Mouse (Mus musculus): Measurements from ENCODE around the gene Slc4a1ap. TPM values are rescaled to one million over a fixed set of nuclear protein-coding genes. Genes with fewer than 3 reads are reported as not detected.
"Not testable (repeated sequence)": the region's sequence is repeated elsewhere in the genome, so short reads cannot be mapped to it uniquely, and the experiment has no call there.

Slc4a1ap gene
- total RNA-seq, 2 experiments from 2014 or later, result 39.8 to 41.9 TPM

DNA sequence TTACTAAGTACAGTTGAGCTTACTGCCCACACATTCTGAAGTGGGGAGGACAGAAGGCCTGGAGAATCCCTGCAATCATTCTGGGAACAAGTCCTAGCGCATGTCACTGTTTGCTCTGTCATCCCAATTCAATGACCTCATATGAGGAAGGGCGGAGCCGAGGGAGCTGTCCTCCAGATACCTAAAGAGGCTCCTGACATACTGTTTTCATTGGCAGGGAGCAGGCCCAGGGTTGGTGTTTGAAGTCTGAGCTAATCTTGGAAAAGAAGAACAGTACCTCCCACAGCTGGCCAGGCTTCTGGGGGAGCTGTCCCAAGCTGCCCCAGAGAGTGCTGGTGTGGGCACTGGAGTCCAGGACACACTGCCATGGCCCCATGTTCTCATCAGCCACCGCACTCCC, 38.2 kb downstream of the Slc4a1ap start:
- no peak for ATAC-seq (replicated peaks; ENCODE audit: low FRiP score, poor library complexity, severe bottlenecking)

DNA sequence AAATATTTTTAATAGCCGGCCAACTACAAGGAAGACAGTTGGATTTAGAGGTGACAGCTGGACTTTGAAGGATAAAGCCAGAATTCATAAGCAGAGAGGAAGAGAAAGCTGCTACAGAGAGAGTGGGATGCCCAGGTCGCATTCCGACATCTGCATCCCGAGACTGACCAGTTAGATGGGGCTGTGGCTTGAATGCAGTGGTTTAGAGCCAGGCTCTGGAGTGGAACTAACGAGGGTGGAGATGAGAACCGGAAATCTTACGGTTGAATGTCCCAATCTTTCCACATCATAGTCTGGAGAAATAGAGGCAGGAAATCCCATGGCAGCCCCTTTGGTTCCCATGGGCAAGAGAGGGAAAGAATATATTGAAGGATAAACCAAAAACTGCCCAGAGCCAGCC, 39.2 kb downstream of the Slc4a1ap start:
- no peak for ATAC-seq (replicated peaks; ENCODE audit: low FRiP score, poor library complexity, severe bottlenecking)

DNA sequence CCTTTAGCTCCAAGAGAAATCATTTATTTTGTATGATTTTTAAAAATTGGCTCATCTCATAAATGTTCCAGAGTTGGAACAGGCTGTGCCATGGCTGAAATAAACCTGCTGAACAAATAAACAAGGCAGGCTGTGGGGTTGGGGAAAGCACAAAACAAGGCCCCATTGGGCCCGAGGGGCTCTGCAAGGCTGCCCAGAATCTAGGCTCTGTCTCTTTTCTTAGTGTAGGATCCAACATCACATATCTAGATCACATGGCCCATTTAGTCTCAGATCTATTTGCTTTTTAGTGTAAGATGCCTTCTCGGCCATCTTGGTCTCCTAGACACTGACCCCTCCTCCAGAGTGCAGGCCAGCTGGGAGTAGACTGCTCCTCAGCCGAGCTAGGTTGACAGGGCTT, 39.7 kb downstream of the Slc4a1ap start:
- ATAC-seq (replicated peaks; ENCODE audit: low FRiP score, poor library complexity, severe bottlenecking), result no peak

DNA sequence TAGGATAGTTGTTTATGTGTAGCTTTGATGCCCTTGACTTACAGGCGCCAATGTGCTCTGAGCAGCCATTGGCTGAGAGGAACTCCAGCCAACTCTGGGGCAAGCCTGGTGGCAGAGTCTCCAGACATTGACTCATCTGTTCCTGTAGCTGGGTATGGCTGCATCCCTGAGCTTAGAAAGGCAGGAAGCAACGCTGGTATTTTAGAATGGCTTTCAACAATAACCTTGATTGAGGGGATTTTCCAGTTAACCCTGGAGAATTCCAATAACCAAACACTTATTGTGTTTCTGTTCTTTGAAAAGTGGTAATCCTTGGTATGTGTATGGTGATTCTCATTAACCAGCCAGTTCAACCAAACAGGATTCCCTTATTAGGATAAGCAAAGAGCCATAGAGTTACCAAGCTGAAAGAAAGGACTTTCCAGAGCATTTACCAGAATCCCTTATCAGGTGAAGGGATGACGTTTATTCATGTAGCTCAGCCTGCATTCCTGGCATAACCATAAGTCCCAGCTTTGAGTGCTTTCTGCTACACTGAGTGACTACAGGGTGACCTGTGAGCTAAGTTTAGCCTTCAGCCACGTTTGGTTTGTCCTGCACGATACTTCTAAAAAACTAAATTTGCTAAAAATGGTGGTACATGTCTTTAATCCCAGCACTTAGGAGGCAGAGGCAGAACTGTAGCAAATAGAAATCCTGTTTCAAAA, 41.3 kb downstream of the Slc4a1ap start:
- no peak for ATAC-seq (replicated peaks; ENCODE audit: low FRiP score, poor library complexity, severe bottlenecking)

DNA sequence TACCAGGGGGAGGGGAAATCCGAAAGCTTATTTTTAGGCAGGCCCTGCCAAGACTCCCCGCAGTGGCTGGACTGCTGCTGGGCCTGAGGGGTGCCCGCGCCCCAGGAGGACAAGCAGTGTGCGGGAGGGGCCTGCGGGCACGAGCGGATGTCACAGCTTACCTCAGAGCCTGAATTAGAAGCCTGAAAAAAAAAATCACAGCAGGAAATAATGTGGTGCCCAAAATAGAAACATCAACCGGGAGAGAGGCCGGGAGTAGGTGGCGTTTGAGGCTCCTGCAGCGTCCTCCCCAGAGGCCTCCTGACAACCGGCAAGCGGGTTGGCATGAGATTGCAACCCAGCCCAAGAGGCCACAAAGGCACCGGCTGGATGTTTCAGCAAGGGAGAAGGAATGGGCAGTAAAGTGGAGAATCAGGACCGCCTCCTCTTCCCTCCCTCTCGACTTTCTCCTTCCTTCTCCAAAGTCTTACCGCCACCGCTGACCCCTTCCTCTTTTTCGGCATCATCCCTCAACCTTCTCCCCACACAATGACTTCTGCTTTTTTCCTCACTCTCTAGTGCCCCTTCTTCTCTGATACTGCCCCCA, 44.3 kb downstream of the Slc4a1ap start:
- no peak for ATAC-seq (replicated peaks; ENCODE audit: low FRiP score, poor library complexity, severe bottlenecking)

DNA sequence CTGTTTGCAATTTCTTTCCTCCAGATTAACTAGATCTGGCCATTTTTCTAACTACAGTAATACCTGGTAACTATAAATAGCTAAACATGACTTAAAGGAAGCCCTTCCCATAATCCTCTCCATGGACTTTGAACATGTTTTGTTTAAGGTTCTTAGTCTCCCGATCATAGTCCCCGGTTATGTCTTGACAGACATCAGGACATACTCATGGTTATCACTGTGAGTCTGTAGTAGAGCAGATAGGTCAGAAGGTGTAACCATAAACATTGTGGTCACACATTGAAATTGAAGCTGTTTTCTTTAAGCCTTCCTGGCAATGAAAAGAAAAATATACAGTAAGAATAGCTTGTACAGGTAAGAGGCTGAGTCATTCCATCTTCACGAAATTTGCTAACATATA, 46.9 kb downstream of the Slc4a1ap start:
- ATAC-seq (replicated peaks; ENCODE audit: low FRiP score, poor library complexity, severe bottlenecking), result no peak

DNA sequence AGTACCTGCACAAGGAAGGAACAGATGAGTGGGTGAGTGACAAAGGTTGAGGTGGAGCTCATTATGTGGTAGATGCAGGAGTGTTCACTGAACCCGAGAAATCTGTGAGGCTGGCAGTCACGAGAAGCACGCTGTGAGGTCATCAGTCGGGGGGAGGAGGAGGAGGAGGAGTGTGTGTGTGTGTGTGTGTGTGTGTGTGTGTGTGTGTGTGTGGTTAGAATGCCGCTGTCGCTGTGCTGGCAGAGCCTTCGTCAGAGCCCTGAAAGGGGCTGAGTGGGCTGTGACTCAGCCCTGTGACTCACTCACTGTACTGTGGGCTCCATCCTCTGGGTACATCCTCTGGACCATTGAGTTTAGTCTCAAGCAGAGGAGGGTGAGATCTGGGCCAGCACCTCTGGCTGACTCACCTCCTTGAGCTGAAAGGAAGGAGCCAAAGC, 49.8 kb downstream of the Slc4a1ap start:
- no peak for ATAC-seq (replicated peaks; ENCODE audit: low FRiP score, poor library complexity, severe bottlenecking)

DNA sequence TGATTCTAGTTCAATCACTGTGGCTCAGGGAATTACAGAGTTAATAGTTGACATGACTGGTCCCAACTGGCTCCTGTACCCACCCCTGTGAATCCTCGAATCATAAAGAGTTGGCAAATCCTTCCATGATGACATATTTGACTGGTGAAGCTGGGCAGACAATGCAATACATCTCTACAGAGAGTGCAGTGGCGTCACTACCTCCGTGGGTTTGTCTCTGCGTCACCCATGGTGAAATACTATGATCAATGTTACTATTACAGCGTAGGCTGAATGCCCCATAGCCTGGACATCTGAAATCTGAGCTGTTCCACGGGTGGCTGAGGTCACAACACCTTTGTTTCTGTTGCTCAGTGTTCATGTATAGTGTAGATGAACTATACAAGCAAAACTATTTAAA, 54.5 kb downstream of the Slc4a1ap start:
- ATAC-seq (replicated peaks; ENCODE audit: low FRiP score, poor library complexity, severe bottlenecking), result no peak

DNA sequence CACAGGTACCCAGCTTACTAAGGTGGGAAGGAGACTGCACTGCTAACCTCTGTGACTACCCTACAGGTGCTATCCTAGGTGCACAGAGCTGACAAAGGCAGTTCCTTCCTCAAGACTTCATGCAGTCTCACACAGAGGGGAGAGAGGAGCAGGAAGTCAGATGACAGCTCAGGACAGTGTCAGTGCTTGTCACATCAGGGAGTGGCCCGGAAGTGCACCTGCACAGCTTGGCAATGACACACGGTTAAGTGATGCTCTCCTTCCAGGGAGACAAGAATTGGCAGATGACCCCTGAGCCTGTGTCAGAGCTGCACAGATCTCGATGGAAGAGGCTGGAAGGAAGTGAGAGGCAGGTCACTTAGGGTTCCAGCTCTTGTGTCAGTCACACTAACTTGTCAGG, 55.1 kb downstream of the Slc4a1ap start:
- no peak for ATAC-seq (replicated peaks; ENCODE audit: low FRiP score, poor library complexity, severe bottlenecking)

DNA sequence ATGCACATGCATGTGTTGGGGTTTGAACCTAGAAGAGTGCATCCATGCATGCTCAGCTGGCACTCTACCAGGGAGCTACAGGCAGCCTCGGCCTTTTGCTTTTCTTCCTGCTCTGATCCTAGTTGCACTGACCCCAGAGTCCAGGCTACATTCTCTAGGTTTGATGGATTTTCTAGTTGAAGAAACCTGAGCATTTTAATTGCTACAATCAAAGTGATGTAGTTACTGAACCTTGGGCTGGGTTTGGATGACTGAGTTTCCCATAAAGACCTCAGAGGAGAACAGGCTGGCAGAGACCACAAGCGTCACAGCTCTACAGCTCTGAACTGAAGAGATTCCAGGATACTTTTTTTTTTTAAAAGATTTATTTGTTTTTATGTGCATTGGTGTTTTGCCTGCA, 56.5 kb downstream of the Slc4a1ap start:
- ATAC-seq (replicated peaks; ENCODE audit: low FRiP score, poor library complexity, severe bottlenecking), result no peak

DNA sequence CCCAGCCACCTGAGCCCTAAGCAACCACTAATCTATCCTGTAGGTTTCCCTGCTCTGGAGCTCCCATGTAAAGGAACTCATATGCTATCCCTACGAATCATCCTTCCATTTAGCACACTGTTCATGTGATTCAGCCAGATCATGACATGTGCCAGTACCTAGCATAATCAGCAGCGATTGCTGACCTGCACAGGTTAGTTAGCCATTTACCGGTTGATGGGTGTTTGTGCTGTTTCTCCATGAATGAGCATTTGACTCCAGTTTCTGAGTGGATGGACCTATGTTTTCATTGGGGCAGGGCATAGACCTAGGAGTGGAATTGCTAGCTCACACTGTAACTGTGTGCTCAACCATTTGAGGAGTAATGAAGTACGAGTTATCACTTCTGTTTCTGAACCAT, 58.7 kb downstream of the Slc4a1ap start:
- no peak for ATAC-seq (replicated peaks; ENCODE audit: low FRiP score, poor library complexity, severe bottlenecking)

DNA sequence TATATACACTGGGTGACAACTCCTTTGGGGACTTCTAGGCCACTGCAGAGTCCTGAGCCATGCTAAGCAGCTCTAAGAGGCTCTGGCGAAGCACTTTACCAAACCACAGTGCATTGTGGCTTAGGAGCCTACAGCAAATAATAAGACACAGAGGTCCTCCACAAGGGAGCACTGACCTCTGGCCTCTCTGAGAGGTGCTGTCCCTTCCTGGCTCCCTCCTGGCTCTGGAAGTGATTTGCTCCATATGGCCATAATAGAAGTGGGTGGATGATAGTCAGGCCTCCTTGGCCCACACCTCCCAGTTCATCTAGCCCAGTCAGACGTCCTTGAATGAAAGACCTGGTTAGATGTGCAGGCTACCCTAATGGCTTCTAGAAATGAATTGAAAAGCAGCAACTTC, 61.2 kb downstream of the Slc4a1ap start:
- ATAC-seq (replicated peaks; ENCODE audit: low FRiP score, poor library complexity, severe bottlenecking), result no peak

DNA sequence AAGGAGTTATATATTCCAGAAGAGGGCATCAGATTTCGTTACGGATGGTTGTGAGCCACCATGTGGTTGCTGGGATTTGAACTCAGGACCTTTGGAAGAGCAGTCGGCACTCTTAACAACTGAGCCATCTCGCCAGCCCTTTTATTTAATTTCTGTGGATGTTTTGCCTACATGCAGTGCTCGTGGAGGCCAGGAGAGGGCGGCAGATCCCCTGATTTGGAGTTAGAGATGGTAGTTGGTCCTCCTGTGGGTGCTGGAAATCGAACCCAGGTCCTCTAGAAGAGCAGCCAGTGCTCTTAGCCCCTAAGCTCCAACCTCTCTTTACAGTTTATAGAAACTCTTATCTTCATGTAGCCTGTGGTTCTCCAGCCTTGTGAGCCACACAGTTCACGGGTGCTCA, 61.9 kb downstream of the Slc4a1ap start:
- not testable (repeated sequence) for ATAC-seq (replicated peaks; ENCODE audit: low FRiP score, poor library complexity, severe bottlenecking)

DNA sequence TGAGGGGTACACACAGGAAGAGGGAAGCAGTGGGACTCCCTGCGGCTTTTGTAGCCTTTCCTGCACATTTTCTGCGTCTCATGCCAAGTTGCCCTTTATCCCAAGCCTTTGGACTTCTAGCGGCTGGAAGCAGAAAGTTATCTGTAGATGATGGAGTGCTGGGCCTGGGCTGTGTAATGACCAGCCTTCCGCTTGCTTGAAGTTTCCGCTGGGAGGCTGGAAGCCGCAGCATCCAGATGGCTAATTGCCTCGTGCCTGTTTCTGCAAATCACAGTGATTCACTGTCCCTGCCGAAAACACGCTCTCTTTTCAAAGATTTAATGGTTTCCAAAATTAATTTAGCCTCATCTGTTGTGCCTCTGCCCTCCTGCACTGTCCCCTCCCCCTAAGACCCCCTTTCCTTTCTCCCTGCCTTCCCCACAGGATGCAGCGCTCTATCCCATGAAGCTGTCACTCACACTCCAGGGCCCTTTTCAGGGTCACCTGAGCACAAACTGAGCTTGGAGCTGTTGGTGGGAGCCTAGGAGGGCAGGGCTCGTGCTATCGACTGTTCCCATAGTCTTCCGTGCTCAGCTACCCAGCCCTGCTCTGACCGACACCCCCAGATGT, 63.0 kb downstream of the Slc4a1ap start:
- ATAC-seq (replicated peaks; ENCODE audit: low FRiP score, poor library complexity, severe bottlenecking), result no peak

DNA sequence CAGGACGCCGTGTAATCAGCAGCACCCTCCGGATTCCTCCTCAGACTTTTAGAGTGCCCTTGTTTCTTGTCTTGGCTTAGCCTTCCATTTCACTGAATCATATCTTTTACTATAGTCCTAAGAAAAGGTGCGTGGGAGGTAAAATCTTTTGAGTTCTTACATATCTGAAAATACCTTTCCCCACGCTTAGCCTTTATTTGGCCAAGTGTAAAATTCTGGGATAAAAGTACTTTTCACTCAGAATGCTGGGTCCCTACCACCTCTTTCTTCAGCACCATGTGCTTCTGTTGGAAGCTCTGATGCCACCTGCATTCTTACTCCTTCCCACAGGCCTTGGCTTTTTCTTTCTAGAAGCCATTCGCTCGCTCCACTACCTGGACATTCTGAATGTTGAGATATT, 64.3 kb downstream of the Slc4a1ap start:
- no peak for ATAC-seq (replicated peaks; ENCODE audit: low FRiP score, poor library complexity, severe bottlenecking)

DNA sequence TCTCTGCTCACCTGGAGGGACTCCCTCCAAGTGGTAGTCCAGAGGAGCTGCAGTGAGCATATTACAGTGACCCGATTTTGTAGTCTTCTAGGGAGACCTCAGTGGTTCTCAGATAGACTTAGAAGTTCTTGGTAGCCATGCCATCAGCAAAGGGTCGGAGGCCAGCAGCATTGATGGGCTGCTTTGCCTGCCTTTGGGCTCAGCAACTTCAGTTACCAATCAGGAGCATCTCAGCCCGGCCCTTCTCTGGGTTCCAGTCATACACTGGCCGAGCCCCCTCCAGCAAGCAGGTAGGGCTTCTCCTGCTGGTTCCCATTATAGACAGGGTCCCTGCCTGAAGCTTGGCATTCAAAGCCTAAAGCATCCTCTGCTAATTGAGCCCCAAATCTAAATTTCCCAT, 69.1 kb downstream of the Slc4a1ap start:
- ATAC-seq (replicated peaks; ENCODE audit: low FRiP score, poor library complexity, severe bottlenecking), result no peak

DNA sequence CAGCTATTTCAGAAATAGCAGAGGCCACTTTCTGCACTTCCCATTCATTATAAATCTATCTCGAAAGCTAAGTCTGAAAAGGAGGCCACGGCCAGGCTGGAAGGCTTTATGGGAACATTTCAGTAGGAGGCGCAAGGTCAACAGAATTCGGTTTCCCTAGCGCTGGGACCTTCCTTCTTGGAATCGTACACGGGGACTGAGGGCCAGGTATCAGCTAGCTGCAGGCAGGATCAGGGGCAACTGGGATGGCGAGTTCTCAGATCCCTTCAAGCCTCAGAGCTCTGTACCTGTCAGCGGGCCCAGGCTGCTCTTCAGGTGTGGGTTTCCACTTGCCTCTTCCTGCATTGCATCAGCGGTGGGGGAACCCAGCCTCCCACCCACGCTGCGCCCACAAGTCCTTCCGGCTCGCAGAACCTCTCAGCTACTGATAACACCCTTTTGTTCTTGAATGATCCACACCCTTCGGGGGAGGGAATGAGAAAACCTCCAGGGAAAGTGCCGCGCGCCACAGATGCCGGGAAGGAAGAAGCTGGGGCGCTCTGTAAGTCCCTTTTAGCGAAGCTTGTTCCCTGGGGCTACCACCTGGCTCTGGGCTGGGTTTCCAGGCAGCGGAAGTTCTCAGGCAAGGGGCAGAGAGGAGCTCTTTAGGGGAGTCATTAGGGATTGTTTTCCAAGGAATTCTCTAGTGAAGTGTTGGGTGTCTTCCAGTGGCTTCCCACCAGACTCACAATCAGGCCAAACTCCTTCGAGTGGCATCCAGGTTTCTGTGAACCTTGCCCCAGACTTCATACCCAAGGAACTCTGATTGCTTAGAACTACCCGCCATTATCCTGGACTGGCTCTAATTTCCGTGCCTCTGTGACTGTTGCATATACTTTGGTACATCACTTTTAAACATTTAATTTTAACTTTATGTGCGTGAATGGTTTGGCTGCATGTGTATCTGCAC, 70.0 kb downstream of the Slc4a1ap start, which contains the start of gene Mrpl33:
Gene Mrpl33 (plus strand): TSS at position 455 of the 949 bp plus-strand sequence.
- no peak for ATAC-seq (replicated peaks; ENCODE audit: low FRiP score, poor library complexity, severe bottlenecking)

DNA sequence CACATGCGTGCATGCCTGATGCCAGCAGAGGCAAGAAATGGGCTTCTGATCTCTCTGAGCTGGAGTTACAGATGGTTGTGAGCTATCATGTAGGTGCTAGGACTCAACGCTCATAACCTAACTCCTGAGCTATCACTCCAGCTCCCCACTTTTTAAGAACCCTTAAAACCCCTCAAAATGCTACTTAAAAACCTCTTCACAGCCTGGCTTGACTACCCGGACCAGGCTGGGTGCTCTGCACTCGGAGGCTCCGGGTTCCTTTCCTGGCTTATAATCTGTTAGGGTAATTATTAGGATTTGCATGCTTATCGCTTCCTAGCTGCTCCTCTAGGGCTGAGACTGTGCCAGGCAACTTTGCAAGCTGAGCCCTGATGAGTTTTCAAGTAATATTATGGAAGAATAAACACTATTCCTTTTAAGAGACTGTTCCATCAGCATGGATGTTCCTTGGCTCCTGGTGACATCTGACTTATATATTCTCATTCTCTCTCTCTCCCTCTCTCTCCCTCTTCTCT, 70.7 kb downstream of the Slc4a1ap start:
- no peak for ATAC-seq (replicated peaks; ENCODE audit: low FRiP score, poor library complexity, severe bottlenecking)

DNA sequence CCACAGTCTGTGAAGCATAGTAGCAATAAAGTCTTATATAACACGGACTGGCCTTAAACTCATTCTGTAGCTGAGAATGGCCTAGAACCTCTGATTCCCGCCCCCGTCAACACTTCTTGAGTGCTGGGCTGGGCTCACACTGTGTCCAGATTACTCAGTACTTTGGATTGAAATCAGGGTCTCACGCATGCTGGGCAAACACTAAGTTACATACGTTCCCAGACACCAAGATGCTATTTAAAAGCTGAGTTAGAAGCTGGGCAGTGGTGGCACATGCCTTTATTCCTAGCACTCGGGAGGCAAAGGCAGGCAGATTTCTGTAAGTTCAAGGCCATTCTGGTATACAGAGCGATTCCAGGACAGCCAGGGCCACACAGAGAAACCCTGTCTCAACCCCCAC, 71.3 kb downstream of the Slc4a1ap start:
- no peak for ATAC-seq (replicated peaks; ENCODE audit: low FRiP score, poor library complexity, severe bottlenecking)

DNA sequence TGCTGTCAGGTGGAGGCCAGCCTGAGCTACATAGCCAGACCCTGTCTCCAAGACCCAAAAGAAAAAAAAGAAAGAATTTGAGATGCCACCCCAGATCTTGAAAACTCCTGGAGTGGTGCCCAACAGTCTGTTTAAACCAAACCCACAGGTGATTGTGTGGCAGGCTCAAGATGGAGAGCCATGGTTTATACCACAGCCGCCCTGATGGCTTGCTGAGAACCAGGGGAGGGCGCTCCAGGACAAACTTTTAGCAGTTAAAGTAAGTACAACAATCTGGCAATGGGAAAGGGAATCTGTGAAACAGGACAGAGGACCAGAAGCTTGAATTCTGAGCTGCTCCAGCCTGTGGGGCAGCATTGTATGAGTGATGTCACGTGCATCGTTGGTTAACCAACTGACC, 71.8 kb downstream of the Slc4a1ap start:
- no peak for ATAC-seq (replicated peaks; ENCODE audit: low FRiP score, poor library complexity, severe bottlenecking)

Data from erythroid progenitor cell, adult 5-6 weeks (primary cell).